Mouse (Mus musculus) gonadal fat pad, adult 2 months (tissue): Measurements from ENCODE around the gene Olfr304. TPM values are rescaled to one million over a fixed set of nuclear protein-coding genes. Genes with fewer than 3 reads are reported as not detected.
"Not testable (repeated sequence)": the region's sequence is repeated elsewhere in the genome, so short reads cannot be mapped to it uniquely, and the experiment has no call there.

Source experiments
- DNase-seq: peaks from one replicate; pipeline ENCODE4 v3.0.0-alpha.2; 2012; ENCODE audit warnings: low read depth
- polyA plus RNA-seq: library from polyadenylated mRNA; depleted of rRNA; stranded (reverse); fragments of >200 nt; gene quantifications from 2 replicates; pipeline ENCODE4 v1.2.3, GENCODE M21; 2012; rRNA removed

The Olfr304 gene
- not detected in 2 replicates for polyA plus RNA-seq

DNA sequence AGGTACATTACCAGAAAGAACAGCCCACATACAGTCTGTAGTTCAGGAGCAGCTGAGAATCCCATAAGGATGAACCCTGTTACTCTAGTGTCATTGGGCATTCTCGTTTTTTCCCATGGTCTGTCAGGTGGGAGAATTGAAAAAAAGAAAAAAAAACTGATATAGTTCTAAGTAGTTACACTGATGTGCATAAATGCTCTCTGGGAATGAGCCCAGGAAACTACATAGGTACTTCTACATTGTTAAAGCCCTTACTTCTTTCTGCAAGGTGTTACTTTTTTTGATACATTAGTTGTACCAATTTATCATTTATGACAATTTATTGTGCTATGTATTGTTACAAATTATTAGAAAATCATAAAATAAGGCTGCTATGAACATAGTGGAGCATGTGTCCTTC is at the start of gene Olfr304:
TSS of gene Olfr304 (minus strand) at position 101 of the 400 bp plus-strand sequence.
- no peak for DNase-seq

DNA sequence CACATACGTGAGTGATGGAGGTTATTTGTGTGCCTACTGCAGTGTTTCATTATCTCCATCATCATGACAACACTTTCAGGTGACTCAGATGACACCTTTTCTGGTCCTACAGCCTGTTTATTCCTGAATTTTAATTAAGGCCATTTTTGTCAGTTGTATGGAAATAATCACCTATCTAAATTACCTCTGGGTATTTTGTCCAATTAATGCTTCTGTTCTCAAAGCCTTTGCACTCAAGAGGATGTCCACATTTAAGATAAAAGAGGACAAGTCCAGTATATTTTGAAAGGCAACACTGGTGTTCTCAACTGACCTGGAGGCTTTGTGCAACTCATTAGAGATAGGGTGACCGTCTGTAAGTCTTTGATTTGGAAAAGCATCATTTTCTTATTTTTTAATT is 17.1 kb upstream of the Olfr304 start, which contains the start of gene Olfr301:
TSS of gene Olfr301 (plus strand) at position 301 of the 400 bp plus-strand sequence.
- no peak for DNase-seq

DNA sequence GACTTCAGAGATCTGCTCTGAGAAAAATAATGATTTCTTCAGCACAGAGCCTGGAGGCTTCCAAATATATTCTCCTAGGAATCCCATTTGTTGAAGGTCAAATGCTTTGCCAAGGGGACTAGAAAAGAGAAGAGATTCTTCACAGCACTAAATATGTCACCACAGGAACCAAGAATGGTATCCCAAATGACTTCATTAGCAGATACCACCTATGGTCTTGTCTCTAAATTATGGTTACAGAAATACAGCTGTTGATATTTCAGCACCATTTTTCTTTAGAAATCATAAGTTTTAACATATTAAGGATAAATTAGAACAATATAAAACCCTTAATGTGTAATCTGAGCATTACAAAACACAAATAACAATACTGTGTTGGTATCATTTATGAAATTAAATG is 11.2 kb upstream of the Olfr304 start, which contains the start of gene Olfr303:
TSS of gene Olfr303 (minus strand) at position 101 of the 400 bp plus-strand sequence.
- DNase-seq, result no peak

GRCm38 (mm10) chr7:86385769-86386168 is 689 bp downstream of the Olfr304 start:
- DNase-seq, result no peak

GRCm38 (mm10) chr7:86366828-86367227 is 19.6 kb downstream of the Olfr304 start, which contains the start of gene Olfr305:
Gene Olfr305, minus strand, starts transcription at chr7:86366928.
- no peak for DNase-seq

DNA sequence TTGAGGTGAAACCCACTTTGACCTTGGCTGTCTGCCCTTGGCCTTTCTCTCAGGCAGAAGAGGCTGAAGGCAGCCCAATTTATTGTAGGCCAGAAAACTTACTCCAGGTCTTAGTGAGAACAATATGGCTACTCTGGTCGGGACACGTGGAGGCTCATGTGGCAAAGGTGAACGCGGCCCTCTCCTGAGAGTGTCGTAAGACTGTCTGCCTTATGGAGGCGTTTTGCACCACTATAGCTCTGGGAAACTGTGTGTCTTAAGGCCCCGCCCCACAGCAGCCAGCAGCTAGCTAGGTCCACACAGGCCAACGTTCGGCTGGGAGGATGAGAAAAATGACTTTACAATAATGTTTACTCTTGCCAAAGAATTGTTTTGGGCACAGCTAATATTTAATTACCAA is 40.2 kb downstream of the Olfr304 start:
- DNase-seq, result not testable (repeated sequence)

DNA sequence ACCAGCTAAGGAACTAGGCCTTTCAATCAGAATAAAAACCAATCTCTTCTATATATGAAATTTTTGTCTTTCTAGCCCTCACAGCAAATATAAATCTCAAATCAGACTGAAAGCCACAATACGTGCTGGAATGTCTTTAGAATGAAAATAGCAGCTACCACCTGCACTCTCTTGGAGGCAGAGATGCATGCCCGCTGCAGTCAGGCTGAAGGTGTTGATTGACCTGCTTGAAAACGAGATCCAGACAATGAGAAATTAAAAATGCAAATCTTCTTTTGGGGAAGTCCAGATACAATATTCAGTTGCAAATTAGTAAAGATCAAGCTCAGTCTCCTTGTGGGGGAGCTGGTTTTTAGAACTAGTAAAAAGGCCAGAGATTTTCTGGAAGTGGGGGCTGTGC is 42.2 kb downstream of the Olfr304 start:
- DNase-seq, result no peak

DNA sequence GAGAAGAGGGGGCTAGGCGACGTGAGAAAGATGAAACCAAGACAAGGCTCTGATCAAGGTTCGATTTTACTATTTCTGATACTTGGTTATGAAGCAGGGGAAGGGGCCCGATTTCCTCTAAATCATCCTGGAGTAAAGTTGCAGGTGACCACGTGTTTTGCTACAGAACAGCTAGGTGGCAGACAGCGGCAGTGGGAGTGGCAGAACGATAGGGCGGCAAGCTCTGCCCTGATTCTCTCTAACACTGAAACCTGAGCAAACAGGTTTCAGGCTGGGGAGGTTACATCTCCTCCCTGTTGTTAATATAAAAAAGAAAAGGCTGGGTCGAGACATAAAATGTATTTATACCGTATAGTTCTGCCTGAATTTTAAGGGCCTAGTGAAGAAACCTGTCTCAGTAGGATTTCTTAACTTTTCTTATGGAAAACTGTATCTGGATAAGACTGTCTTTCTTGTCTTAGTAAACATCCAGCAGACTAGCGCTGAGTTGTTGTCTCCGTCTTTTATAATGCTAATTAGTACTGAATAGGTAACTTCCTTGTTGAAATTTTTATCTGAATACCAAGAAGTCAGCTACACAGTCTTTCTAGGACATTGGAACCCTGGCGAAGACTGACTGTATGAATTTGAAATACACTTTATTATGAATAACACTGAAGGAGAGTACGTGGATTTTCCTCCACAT is 43.4 kb downstream of the Olfr304 start:
- DNase-seq, result no peak

- DNase-seq, result no peak
These were observed 49.0 kb downstream of the Olfr304 start, which contains the start of gene Olfr307 for GRCm38 (mm10) chr7:86337486-86337885. Gene Olfr307, minus strand, starts transcription at chr7:86337586.

Other genes starting within 250 kb of the Olfr304 start
- gene Vmn2r75, start 214.9 kb downstream of the Olfr304 start, polyA plus RNA-seq, result not detected in 2 replicates
- not detected in 2 replicates for gene Vmn2r76, start 140.3 kb downstream of the Olfr304 start, polyA plus RNA-seq
- not detected in 2 replicates for gene Olfr310, start 109.5 kb downstream of the Olfr304 start, polyA plus RNA-seq
- gene Olfr309, start 73.0 kb downstream of the Olfr304 start, polyA plus RNA-seq, result not detected in 2 replicates
- gene Olfr308, start 61.0 kb downstream of the Olfr304 start, polyA plus RNA-seq, result not detected in 2 replicates
- gene Olfr307, start 49.1 kb downstream of the Olfr304 start, polyA plus RNA-seq, result not detected in 2 replicates
- gene Olfr305, start 19.7 kb downstream of the Olfr304 start, polyA plus RNA-seq, result not detected in 2 replicates
- gene Olfr303, start 11.1 kb upstream of the Olfr304 start, polyA plus RNA-seq, result not detected in 2 replicates
- not detected in 2 replicates for gene Olfr301, start 17.2 kb upstream of the Olfr304 start, polyA plus RNA-seq
- gene Olfr299, start 73.3 kb upstream of the Olfr304 start, polyA plus RNA-seq, result not detected in 2 replicates
- not detected in 2 replicates for gene Olfr298, start 105.8 kb upstream of the Olfr304 start, polyA plus RNA-seq
- not detected in 2 replicates for gene Olfr297, start 133.3 kb upstream of the Olfr304 start, polyA plus RNA-seq
- not detected in 2 replicates for gene Olfr295, start 197.2 kb upstream of the Olfr304 start, polyA plus RNA-seq
- not detected in 2 replicates for gene Olfr294, start 230.0 kb upstream of the Olfr304 start, polyA plus RNA-seq